Mouse (Mus musculus) small intestine, adult 2 months (tissue): Measurements from ENCODE around the gene Cacng8. TPM values are rescaled to one million over a fixed set of nuclear protein-coding genes. Genes with fewer than 3 reads are reported as not detected.
A peak's percentile ranks its signal among the peaks of the same experiment; 100 is the strongest.

Source experiments
- H3K27ac ChIP-seq: fragments of 200-500 bp; 2 replicates; pipeline ENCODE4 v1.5.1; 2012; ENCODE audit warnings: low read depth, low read length, control low read depth, inconsistent platforms; ENCODE audit not compliant: insufficient read depth
- H3K27me3 ChIP-seq: fragments of 200-500 bp; 2 replicates; pipeline ENCODE4 v1.6.1; 2012; ENCODE audit warnings: mild to moderate bottlenecking, moderate library complexity, low read length, inconsistent platforms; ENCODE audit not compliant: control insufficient read depth, insufficient read depth
- H3K36me3 ChIP-seq: fragments of 200-500 bp; 2 replicates; pipeline ENCODE4 v1.6.1; 2012; ENCODE audit warnings: mild to moderate bottlenecking, low read length, control low read depth, inconsistent platforms; ENCODE audit not compliant: control insufficient read depth, insufficient read depth
- H3K4me1 ChIP-seq: fragments of 200-500 bp; 2 replicates; pipeline ENCODE4 v1.6.1; 2012; ENCODE audit warnings: low read length, inconsistent platforms, mixed read lengths; ENCODE audit not compliant: control insufficient read depth, insufficient read depth, insufficient read length
- H3K4me3 ChIP-seq: fragments of 200-500 bp; 2 replicates; pipeline ENCODE4 v1.5.1; 2012; ENCODE audit warnings: low read depth, mild to moderate bottlenecking, control low read depth, inconsistent platforms, low read length, moderate library complexity
- CTCF ChIP-seq: fragments of 200-500 bp; IDR thresholded peaks from 2 replicates; pipeline ENCODE4 v1.5.1; 2012; ENCODE audit warnings: low read depth, mild to moderate bottlenecking, control low read depth, inconsistent platforms, low read length, moderate library complexity, mixed read lengths; ENCODE audit not compliant: insufficient replicate concordance, insufficient read length; ENCODE audit errors: extremely low read depth
- POLR2A ChIP-seq: fragments of 200-500 bp; IDR thresholded peaks from 2 replicates; pipeline ENCODE4 v1.6.1; 2012; ENCODE audit warnings: low read depth, mild to moderate bottlenecking, control low read depth, inconsistent platforms, low read length, moderate library complexity
- WGBS: fragments of 180-500 bp; shearing (Covaris S2); methylation state at CpG from one replicate; pipeline ENCODE4 v1.1.7; 2018; 5-methylcytosine and 5-hydroxymethylcytosine counted together
- polyA plus RNA-seq: library from polyadenylated mRNA; depleted of rRNA; stranded (reverse); fragments of >200 nt; gene quantifications from 2 replicates; pipeline ENCODE4 v1.2.3, GENCODE M21; 2012

Gene Cacng8
- polyA plus RNA-seq, 1 experiment, result 0.77 TPM

DNA sequence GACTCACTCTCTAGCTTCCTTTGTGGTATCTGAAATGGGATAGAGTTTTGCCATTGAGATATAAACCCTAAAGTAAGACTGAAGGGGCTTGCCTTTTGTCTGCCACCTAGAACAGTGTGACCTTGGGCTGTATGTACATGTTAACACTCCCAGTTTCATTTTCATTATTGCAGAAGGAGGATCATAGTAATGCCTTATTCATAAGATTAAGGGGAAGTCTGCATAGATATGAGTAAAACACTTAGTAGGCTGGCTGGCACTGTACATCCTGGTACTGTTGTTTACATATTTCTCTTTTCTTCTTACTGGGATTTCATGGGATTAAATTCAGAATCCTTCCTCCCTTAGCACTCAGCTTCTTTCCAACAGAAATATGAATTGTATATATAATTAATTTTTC lies 9.5 kb downstream of the Cacng8 start:
- TF ChIP-seq CTCF, result no peak
- no peak for TF ChIP-seq POLR2A
- no peaks in the 10 kb centered on the region for H3K4me1 ChIP-seq
- no peaks in the 10 kb centered on the region for H3K27me3 ChIP-seq
- no peak overlapping the region for H3K27ac ChIP-seq
- no peaks in the 10 kb centered on the region for H3K36me3 ChIP-seq
- no peak overlapping the region for H3K4me3 ChIP-seq

DNA sequence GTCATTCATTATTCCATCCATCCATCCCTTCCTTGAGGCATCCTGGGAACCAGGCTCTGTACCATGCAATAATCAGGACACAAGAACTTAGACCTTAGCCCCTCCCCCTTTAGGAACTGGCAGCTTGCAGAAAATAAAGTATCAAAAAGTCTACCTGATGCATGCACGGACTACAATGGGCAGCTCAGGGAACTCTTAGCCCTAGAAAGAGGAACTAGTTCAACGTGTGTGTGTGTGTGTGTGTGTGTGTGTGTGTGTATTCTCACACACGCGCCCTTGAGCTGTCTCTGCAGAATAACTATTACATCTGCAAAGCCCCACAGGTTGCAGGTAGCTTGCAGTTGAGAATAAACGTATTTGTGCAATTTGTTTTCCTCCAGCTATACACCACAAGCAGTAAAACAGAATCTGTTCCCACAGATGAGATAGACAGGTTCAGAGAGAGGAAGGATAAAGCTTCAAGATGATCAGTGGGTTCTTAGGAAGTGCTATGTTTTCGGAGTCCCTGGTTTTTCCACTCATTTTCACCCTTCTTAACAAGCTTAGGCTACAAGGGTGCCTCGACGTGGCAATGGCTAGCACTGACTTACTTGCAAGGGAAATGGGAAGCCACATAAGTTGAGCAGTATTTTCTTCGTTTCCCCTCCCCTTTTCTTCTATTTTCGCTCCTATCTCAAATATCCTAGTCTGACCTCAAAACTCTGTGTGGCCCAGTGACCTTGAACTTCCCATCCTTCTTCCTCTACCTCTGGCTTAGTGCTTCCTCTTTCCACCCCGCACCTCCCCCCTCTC lies 19.4 kb downstream of the Cacng8 start:
- Histone ChIP-seq H3K27me3 (peaks cover 19% of the 10 kb centered on the region), H3K4me3 (no peak overlapping the region), H3K4me1 (0 out of 2 replicates have a peak, but pooled peaks cover 1% of the 10 kb centered on the region), H3K36me3 (no peaks in the 10 kb centered on the region), H3K27ac (no peak overlapping the region)
- TF ChIP-seq POLR2A (no peak), CTCF (no peak)
- WGBS, result 43% methylated on average over 11 of the region's 11 CpGs

DNA sequence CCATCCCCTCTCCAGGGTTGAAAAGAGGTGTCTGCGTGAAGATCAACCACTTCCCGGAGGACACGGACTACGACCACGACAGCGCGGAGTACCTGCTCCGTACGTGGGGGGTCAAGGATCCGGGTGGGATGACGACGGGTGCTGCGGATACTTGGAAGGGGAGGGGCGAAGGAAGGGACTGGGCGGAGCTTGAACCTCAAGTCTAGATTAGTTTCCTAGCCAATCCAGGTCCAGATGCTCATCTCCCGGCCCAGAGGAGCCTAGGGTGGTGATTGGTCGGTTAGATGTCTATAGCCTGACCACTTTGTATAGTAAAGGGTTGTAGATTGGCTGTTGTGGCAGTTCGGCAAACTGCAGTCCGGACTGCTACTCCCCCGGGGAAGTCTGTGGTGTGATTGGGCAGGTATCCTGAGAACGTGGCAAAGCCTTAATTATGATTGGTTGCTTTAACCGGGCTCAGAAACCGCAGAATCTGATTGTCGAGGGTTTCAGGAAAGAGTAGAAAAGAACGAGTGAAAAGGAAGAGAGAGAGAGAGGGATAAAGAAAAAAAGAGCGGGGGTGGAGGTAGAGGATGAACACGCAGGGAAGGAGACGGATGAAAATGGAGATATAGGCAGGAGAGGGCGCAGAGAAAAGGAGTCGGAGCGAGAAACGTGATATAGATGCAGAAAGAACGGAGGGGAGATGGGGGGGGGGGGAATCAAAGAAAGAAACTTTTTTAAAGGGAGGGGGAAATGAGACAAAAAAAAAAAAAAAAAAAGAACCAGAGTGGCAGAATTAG lies 20.9 kb downstream of the Cacng8 start:
- 3% methylated on average over 33 of the region's 33 CpGs for WGBS
- H3K4me1 ChIP-seq, result 0 out of 2 replicates have a peak, but pooled peaks cover 1% of the 10 kb centered on the region
- peaks cover 31% of the 10 kb centered on the region for H3K27me3 ChIP-seq
- no peaks in the 10 kb centered on the region for H3K36me3 ChIP-seq
- H3K4me3 ChIP-seq, result peak overlapping the region; percentile 19
- H3K27ac ChIP-seq, result no peak overlapping the region
- TF ChIP-seq CTCF (no peak), POLR2A (no peak)

DNA sequence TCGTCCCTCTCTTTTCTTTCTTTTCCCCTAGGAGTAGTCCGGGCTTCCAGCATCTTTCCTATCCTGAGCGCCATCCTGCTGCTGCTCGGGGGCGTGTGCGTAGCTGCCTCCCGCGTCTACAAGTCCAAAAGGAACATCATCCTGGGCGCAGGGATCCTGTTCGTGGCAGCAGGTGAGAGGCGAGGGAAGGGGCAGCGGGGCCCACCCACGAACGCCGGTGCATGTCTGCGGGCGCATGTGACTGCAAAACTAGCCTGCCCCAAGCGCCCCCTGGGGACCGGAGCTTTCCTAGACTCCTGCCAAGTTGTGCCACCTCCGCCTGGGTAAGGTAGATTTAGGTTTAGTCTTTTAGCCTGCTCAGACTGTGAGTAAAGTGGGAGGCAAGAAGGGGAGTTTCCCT lies 21.6 kb downstream of the Cacng8 start:
- TF ChIP-seq POLR2A (no peak), CTCF (no peak)
- 0 out of 2 replicates have a peak, but pooled peaks cover 1% of the 10 kb centered on the region for H3K4me1 ChIP-seq
- H3K4me3 ChIP-seq, result peak overlapping the region; percentile 53
- H3K27ac ChIP-seq, result no peak overlapping the region
- 3% methylated on average over 20 of the region's 20 CpGs for WGBS
- H3K27me3 ChIP-seq, result peaks cover 31% of the 10 kb centered on the region
- H3K36me3 ChIP-seq, result no peaks in the 10 kb centered on the region

DNA sequence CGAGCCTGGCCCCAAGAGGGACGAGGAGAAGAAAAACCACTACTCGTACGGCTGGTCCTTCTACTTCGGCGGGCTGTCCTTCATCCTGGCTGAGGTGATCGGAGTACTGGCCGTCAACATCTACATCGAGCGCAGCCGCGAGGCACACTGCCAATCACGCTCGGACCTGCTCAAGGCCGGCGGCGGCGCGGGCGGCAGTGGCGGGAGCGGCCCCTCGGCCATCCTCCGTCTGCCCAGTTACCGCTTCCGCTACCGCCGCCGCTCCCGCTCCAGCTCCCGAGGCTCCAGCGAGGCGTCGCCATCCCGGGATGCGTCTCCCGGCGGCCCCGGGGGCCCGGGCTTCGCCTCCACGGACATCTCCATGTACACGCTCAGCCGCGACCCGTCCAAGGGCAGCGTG lies 24.4 kb downstream of the Cacng8 start:
- 0 out of 2 replicates have a peak, but pooled peaks cover 1% of the 10 kb centered on the region for H3K4me1 ChIP-seq
- peak overlapping the region; percentile 54 for H3K4me3 ChIP-seq
- H3K27me3 ChIP-seq, result peaks cover 31% of the 10 kb centered on the region
- no peaks in the 10 kb centered on the region for H3K36me3 ChIP-seq
- WGBS, result 1% methylated on average over 47 of the region's 47 CpGs
- TF ChIP-seq POLR2A, result no peak
- TF ChIP-seq CTCF, result no peak
- H3K27ac ChIP-seq, result no peak overlapping the region

DNA sequence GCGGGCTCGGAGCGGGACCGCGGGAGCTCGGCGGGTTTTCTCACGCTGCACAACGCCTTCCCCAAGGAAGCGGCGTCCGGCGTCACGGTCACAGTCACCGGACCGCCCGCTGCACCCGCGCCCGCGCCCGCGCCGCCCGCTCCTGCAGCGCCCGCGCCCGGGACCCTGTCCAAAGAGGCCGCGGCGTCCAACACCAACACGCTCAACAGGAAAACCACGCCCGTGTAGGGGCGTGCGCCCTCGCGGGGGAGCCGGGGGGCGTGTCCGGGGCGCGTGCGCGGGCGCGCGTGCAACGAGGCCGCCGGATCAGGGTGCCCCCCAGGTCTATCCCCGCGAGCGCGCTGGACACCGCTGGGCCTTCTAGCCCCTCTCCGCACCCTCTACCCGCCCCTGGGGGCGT lies 24.9 kb downstream of the Cacng8 start:
- 0 out of 2 replicates have a peak, but pooled peaks cover 1% of the 10 kb centered on the region for H3K4me1 ChIP-seq
- WGBS, result 2% methylated on average over 51 of the region's 60 CpGs
- H3K27ac ChIP-seq, result no peak overlapping the region
- H3K27me3 ChIP-seq, result peaks cover 31% of the 10 kb centered on the region
- TF ChIP-seq CTCF, result no peak
- TF ChIP-seq POLR2A, result no peak
- H3K36me3 ChIP-seq, result no peaks in the 10 kb centered on the region
- H3K4me3 ChIP-seq, result peak overlapping the region; percentile 54

DNA sequence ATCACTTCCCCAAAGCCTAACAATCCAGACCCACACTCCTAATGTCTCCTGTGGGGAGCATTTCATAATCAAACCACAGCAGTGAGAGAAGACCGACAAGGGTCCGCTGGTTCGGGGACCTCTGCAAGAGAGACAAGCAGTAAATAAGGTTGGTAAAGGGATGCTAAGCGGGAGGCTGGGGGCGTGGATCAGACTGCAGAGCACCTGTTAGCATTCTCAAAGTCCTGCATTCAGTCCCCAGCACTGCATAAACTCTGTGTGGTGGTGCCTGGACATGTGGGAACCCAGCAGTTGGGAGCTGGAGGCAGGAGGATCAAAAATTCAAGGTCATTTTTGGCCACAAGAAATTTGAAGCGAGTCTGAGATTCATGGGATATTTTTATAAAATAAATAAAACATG lies 29.5 kb downstream of the Cacng8 start:
- H3K27me3 ChIP-seq, result peaks cover 24% of the 10 kb centered on the region
- WGBS, result 52% methylated on average over 6 of the region's 6 CpGs

More for the DNA sequence above, 29.5 kb downstream of the Cacng8 start:
- H3K4me3 ChIP-seq, result no peak overlapping the region
- no peaks in the 10 kb centered on the region for H3K36me3 ChIP-seq
- TF ChIP-seq CTCF (no peak), POLR2A (no peak)
- H3K27ac ChIP-seq, result no peak overlapping the region
- H3K4me1 ChIP-seq, result peaks cover 5% of the 10 kb centered on the region
